Mouse (Mus musculus) lung, postnatal 0 days (tissue): ENCODE data around the gene N4bp2l2. TPM values are rescaled to one million over a fixed set of nuclear protein-coding genes. Genes with fewer than 3 reads are reported as not detected.
A peak's percentile ranks its signal among the peaks of the same experiment; 100 is the strongest.

Experiments used
- ATAC-seq: fragments of 200-750 bp; cut with Nextera tagmentation; 2 replicates; pipeline ENCODE4 v1.8.0; 2017; ENCODE audit warnings: moderate library complexity
- DNase-seq: peaks from one replicate; pipeline ENCODE4 v3.0.0-alpha.2; 2016; ENCODE audit warnings: low spot score
- H3K27ac ChIP-seq: fragments of 300-500 bp; sonication (generic); 2 replicates; pipeline ENCODE4 v1.5.1; 2014; ENCODE audit warnings: antibody characterized with exemption, mild to moderate bottlenecking, low read length, mixed read lengths
- H3K27me3 ChIP-seq: fragments of 300-500 bp; sonication (generic); replicated peaks from 2 replicates; pipeline ENCODE4 v1.6.1; 2014; ENCODE audit warnings: low read length, mixed read lengths; ENCODE audit not compliant: insufficient read depth
- H3K36me3 ChIP-seq: fragments of 300-500 bp; sonication (generic); 2 replicates; pipeline ENCODE4 v1.6.1; 2014; ENCODE audit warnings: low read length, mixed read lengths; ENCODE audit not compliant: insufficient read depth
- H3K4me1 ChIP-seq: fragments of 300-500 bp; sonication (generic); 2 replicates; pipeline ENCODE4 v1.6.1; 2014; ENCODE audit warnings: antibody characterized with exemption, low read depth, low read length, mixed read lengths; ENCODE audit not compliant: insufficient read depth
- H3K4me2 ChIP-seq: fragments of 300-500 bp; sonication (generic); replicated peaks from 2 replicates; pipeline ENCODE4 v1.6.1; 2014; ENCODE audit warnings: low read depth, mild to moderate bottlenecking, low read length, moderate library complexity, mixed read lengths
- H3K4me3 ChIP-seq: fragments of 300-500 bp; sonication (generic); 2 replicates; pipeline ENCODE4 v1.5.1; 2014; ENCODE audit warnings: low read depth, low read length
- H3K9ac ChIP-seq: fragments of 300-500 bp; sonication (generic); replicated peaks from 2 replicates; pipeline ENCODE4 v1.6.1; 2014; ENCODE audit warnings: low read depth, mild to moderate bottlenecking
- H3K9me3 ChIP-seq: fragments of 300-500 bp; sonication (generic); 2 replicates; pipeline ENCODE4 v1.6.1; 2016; ENCODE audit warnings: low read length, mixed read lengths
- CTCF ChIP-seq: IDR thresholded peaks from 2 replicates; pipeline ENCODE4 v1.5.1; 2016; ENCODE audit warnings: antibody characterized with exemption, mild to moderate bottlenecking
- EP300 ChIP-seq: IDR thresholded peaks from 2 replicates; pipeline ENCODE4 v1.6.1; 2016; ENCODE audit warnings: antibody characterized with exemption, mild to moderate bottlenecking, control low read depth
- WGBS: fragments of 180-500 bp; shearing (Covaris S2); extraction: QIAGEN DNeasy Blood & Tissue Kit; methylation state at CpG from one replicate; pipeline ENCODE4 v1.1.7; 2014; 5-methylcytosine and 5-hydroxymethylcytosine counted together
- polyA plus RNA-seq: library from polyadenylated mRNA; unstranded; fragments of >200 nt; fragmentation: Nextera tagmentation; extraction: Ambion mirVana; gene quantifications from 2 replicates; pipeline ENCODE4 v1.2.1, GENCODE M21; 2015

Gene N4bp2l2
- polyA plus RNA-seq, 1 experiment from 2014 or later: 36.7 TPM

GRCm38 (mm10) chr5:150616216-150616615 is 49.8 kb downstream of the N4bp2l2 start:
- WGBS: 97% methylated on average over 2 of the region's 2 CpGs
- TF ChIP-seq EP300 (no peak), CTCF (no peak)
- no peaks in the 10 kb centered on the region for H3K27me3 ChIP-seq
- ATAC-seq (no peak), DNase-seq (no peak)
- no peak overlapping the region for H3K4me2 ChIP-seq
- H3K27ac ChIP-seq: no peak overlapping the region
- H3K9ac ChIP-seq: no peak overlapping the region
- no peaks in the 10 kb centered on the region for H3K9me3 ChIP-seq
- no peaks in the 10 kb centered on the region; the same call in 1 of the 2 replicates for H3K4me1 ChIP-seq
- H3K36me3 ChIP-seq: no peaks in the 10 kb centered on the region
- no peak overlapping the region for H3K4me3 ChIP-seq

GRCm38 (mm10) chr5:150614054-150614453 is 51.9 kb downstream of the N4bp2l2 start:
- H3K27ac ChIP-seq: no peak overlapping the region
- ATAC-seq (no peak), DNase-seq (no peak)
- H3K9me3 ChIP-seq: no peaks in the 10 kb centered on the region
- WGBS: 83% methylated on average over 2 of the region's 2 CpGs
- no peak overlapping the region for H3K9ac ChIP-seq
- H3K4me3 ChIP-seq: no peak overlapping the region
- H3K36me3 ChIP-seq: no peaks in the 10 kb centered on the region
- H3K27me3 ChIP-seq: no peaks in the 10 kb centered on the region
- H3K4me2 ChIP-seq: no peak overlapping the region
- H3K4me1 ChIP-seq: no peaks in the 10 kb centered on the region; the same call in 1 of the 2 replicates
- TF ChIP-seq EP300 (no peak), CTCF (no peak)

DNA sequence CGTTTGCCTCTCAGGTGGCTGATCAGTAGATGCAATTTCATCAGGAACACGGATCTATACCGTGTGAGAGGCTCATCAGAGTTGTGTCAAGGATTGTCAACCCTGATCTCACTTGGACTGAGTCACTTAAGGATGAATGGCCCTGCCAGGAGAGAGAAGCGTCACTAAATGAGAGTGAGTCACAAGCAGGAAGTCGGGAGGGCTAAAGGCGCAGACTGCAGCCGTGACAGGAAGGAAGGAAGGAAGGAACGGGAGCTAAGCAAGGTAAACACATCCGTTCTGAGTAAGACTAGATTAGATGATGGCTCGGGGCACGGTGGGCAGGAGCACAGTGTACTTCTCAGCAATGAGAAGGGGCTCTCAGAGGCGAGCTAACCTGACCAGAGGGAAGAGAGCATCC is 54.3 kb downstream of the N4bp2l2 start:
- H3K4me3 ChIP-seq: no peak overlapping the region
- peak; percentile 55 for DNase-seq
- no peaks in the 10 kb centered on the region; the same call in 1 of the 2 replicates for H3K4me1 ChIP-seq
- TF ChIP-seq CTCF: no peak
- TF ChIP-seq EP300: peak; percentile 93
- no peak overlapping the region for H3K27ac ChIP-seq
- no peaks in the 10 kb centered on the region for H3K27me3 ChIP-seq
- no peaks in the 10 kb centered on the region for H3K9me3 ChIP-seq
- no peak overlapping the region for H3K9ac ChIP-seq
- ATAC-seq: peak; percentile 85
- H3K36me3 ChIP-seq: no peaks in the 10 kb centered on the region
- 28% methylated on average over 12 of the region's 12 CpGs for WGBS
- H3K4me2 ChIP-seq: no peak overlapping the region

DNA sequence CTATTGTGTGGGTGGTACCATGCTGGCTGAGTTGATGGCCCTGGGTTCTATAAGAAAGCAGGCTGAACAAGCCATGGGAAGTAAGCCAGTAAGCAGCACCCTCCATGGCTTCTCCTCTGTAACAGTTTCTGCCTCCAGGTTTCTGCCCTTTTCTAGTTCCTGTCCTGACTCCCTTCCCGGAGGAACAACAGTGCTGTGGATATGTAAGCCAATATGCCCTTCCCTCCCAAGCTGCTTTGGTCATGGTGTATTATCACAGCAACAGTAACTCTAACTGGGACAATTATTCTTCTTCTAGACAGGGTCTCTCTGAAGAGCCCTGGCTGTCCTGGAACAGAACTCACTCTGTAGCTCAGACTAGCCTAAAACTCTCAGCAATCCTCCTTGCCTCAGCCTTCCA is 54.8 kb downstream of the N4bp2l2 start:
- Histone ChIP-seq H3K4me1 (no peaks in the 10 kb centered on the region; the same call in 1 of the 2 replicates), H3K27me3 (no peaks in the 10 kb centered on the region), H3K36me3 (no peaks in the 10 kb centered on the region), H3K9ac (no peak overlapping the region), H3K4me2 (no peak overlapping the region), H3K4me3 (no peak overlapping the region), H3K27ac (no peak overlapping the region), H3K9me3 (no peaks in the 10 kb centered on the region)
- TF ChIP-seq EP300: no peak
- TF ChIP-seq CTCF: no peak
- DNase-seq: no peak
- ATAC-seq: no peak
- WGBS: 67% methylated on average over 1 of the region's 1 CpGs

DNA sequence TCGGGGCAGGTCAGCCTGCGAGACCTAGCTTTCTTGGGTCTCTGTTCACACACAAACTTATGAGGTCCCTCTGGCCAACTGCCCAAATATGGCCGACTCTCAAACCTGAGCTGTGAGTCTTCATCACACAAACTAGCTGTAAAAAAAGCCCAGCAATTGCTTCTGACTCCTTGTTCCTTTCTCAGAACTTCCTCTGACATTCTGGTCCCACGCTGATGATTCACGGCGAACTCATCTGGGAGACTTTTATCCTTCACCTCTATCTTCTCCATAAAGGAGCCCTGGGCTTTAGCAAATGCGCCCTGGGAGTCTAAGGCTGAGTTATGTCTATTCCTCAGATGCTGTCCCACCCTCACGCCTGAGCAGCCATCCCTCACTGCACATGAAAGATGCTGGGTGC is 58.4 kb downstream of the N4bp2l2 start:
- 86% methylated on average over 8 of the region's 8 CpGs for WGBS
- Histone ChIP-seq H3K27me3 (no peaks in the 10 kb centered on the region), H3K9ac (no peak overlapping the region), H3K4me1 (no peaks in the 10 kb centered on the region; the same call in 1 of the 2 replicates), H3K4me3 (no peak overlapping the region), H3K9me3 (no peaks in the 10 kb centered on the region), H3K36me3 (no peaks in the 10 kb centered on the region), H3K27ac (no peak overlapping the region), H3K4me2 (no peak overlapping the region)
- ATAC-seq (no peak), DNase-seq (no peak)
- no peak for TF ChIP-seq EP300
- no peak for TF ChIP-seq CTCF

- WGBS: 95% methylated on average over 6 of the region's 6 CpGs
- H3K4me3 ChIP-seq: no peak overlapping the region
- ATAC-seq: no peak
Observed at GRCm38 (mm10) chr5:150606131-150606530, 59.9 kb downstream of the N4bp2l2 start.

More at GRCm38 (mm10) chr5:150606131-150606530, 59.9 kb downstream of the N4bp2l2 start:
- H3K27ac ChIP-seq: no peak overlapping the region
- no peak overlapping the region for H3K9ac ChIP-seq
- DNase-seq: no peak
- no peaks in the 10 kb centered on the region for H3K4me1 ChIP-seq
- TF ChIP-seq CTCF (no peak), EP300 (no peak)
- no peak overlapping the region for H3K4me2 ChIP-seq
- no peaks in the 10 kb centered on the region for H3K9me3 ChIP-seq
- no peaks in the 10 kb centered on the region for H3K27me3 ChIP-seq
- H3K36me3 ChIP-seq: no peaks in the 10 kb centered on the region
